Mouse (Mus musculus): ENCODE measurements around the gene Bud31. TPM values are rescaled to one million over a fixed set of nuclear protein-coding genes. Genes with fewer than 3 reads are reported as not detected.
A peak's percentile ranks its signal among the peaks of the same experiment; 100 is the strongest.
"Not testable (repeated sequence)": the region's sequence is repeated elsewhere in the genome, so short reads cannot be mapped to it uniquely, and the experiment has no call there.

Bud31 gene
- polyA plus RNA-seq (2015; fragmentation: Nextera tagmentation; extraction: Ambion mirVana) = 111 and 125 TPM in 2 replicates

DNA sequence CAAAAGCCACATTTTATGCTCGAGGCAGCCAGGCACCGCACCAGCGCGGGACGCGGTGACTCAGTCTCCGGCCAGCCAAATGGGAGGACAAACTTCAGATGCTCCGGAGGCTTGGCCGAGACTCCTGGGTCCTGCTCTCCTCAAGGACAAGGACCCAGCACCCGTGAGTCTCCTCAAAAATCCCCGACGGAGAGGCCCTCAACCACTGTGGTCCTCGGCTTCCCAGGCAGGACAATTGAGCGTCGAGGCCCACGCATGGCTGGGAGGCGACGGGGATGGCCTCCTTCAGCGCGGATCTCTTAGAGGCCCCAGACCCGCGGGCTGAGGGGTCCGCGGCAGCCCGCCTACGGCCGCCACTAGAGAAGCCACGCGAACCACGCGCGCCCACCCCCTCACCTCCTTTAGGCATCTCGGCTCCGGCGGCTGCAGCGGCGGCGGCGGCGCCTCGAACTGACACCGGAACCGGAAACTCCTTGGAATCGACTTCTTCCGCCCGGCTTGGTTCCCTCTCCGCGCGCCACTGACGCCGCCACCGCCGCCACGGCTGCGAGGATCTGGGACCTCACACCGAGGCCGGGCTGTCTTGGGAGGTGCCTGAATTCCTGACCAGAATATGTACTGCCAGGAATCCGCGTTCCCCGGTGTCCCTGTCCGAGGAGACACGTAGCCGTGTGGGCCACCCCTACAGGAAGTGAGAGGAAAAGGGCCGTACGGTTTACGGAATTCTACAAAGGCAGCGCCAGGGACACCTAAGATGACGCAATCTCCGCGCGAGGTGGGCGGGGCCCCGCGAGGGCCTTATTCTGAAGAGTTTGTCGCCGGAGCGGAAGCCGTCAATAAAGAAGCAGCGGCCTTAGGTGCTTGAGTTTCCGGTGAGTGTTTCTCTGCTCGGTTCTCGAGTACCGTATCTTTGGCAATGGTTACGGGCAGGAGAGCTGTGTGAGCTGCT, at the start of gene Bud31, which contains the start of gene Pdap1:
Bud31 (plus strand) TSS at position 792 of the 949 bp plus-strand sequence.
Pdap1 (minus strand) TSS at position 668 of the 949 bp plus-strand sequence.
- ATAC-seq (ENCODE audit: low read depth) = peak; percentile 92
- Histone ChIP-seq H3K9ac (ENCODE audit: low read depth, low read length) (peak within 1 kb of the TSS; percentile 90), H3K9me3 (replicated peaks; ENCODE audit: control insufficient read depth, low read length) (no peaks in the 10 kb centered on the region), H3K4me2 (ENCODE audit: low read depth, low read length) (peak within 1 kb of the TSS; percentile 83), H3K36me3 (ENCODE audit: control insufficient read depth, insufficient read depth) (peaks cover 39% of the 10 kb centered on the region), H3K4me3 (ENCODE audit: low read depth, low read length) (peak within 1 kb of the TSS; percentile 93), H3K4me1 (ENCODE audit: control insufficient read depth, low read depth, low read length) (peaks cover 22% of the 10 kb centered on the region), H3K27ac (ENCODE audit: low read length) (peak within 1 kb of the TSS; percentile 94), H3K27me3 (ENCODE audit: control insufficient read depth, insufficient read depth, low read depth, low read length) (no peaks in the 10 kb centered on the region)
- WGBS (ENCODE audit: insufficient replicate concordance) = under 1% methylated on average over 82 of the region's 84 CpGs

DNA sequence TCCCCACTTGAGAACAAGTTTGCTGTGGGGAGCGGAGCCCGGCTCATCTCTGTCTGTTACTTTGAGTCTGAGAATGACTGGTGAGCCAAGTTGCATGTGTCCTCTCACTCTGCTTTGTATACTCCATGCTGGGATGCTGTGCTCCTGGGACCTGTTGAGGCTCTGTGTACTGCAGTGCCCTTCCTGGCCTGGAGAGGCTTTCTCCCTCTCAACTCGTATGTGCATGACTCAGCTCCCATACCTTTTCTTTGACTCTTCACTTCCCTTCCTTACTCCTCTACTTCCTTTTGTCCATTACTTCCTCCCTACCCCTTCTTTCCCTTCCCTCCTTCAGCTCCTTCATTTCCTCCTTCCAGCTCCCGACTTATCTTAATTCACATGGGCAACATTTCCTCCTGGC, 44.0 kb upstream of the Bud31 start:
- no peak overlapping the region for H3K4me2 ChIP-seq (ENCODE audit: low read depth, low read length)
- H3K27ac ChIP-seq (ENCODE audit: low read length) = no peak overlapping the region
- H3K36me3 ChIP-seq (ENCODE audit: control insufficient read depth, insufficient read depth) = peaks cover 49% of the 10 kb centered on the region
- H3K4me3 ChIP-seq (ENCODE audit: low read depth, low read length) = no peak overlapping the region
- WGBS (ENCODE audit: insufficient replicate concordance) = 72% methylated on average over 4 of the region's 4 CpGs
- no peaks in the 10 kb centered on the region for H3K9me3 ChIP-seq (replicated peaks; ENCODE audit: control insufficient read depth, low read length)
- no peaks in the 10 kb centered on the region for H3K4me1 ChIP-seq (ENCODE audit: control insufficient read depth, low read depth, low read length)
- no peaks in the 10 kb centered on the region for H3K27me3 ChIP-seq (ENCODE audit: control insufficient read depth, insufficient read depth, low read depth, low read length)
- ATAC-seq (ENCODE audit: low read depth) = no peak
- no peak overlapping the region for H3K9ac ChIP-seq (ENCODE audit: low read depth, low read length)

DNA sequence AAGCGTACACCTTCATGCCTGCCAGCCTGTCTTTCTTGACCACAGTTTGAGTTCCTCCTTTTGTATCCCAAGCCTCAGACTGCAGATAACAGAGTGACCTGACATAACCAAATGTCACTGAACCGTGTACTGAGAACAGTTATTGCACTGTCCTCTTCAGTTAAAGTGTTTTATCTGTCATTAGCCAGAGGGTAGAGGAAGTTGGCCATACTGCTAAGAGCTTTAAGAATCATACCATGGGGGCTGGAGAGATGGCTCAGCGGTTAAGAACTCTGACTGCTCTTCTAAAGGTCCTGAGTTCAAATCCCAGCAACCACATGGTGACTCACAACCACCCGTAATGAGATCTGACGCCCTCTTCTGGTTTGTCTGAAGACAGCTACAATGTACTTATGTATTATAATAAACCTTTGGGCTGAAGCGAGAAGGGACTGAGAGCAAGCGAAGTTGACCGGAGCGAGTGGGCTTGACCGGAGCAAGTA, 41.8 kb upstream of the Bud31 start:
- Histone ChIP-seq H3K27ac (ENCODE audit: low read length) (no peak overlapping the region), H3K36me3 (ENCODE audit: control insufficient read depth, insufficient read depth) (peaks cover 42% of the 10 kb centered on the region), H3K4me2 (ENCODE audit: low read depth, low read length) (no peak overlapping the region), H3K9me3 (replicated peaks; ENCODE audit: control insufficient read depth, low read length) (no peaks in the 10 kb centered on the region), H3K4me3 (ENCODE audit: low read depth, low read length) (no peak overlapping the region), H3K4me1 (ENCODE audit: control insufficient read depth, low read depth, low read length) (no peaks in the 10 kb centered on the region), H3K27me3 (ENCODE audit: control insufficient read depth, insufficient read depth, low read depth, low read length) (no peaks in the 10 kb centered on the region), H3K9ac (ENCODE audit: low read depth, low read length) (no peak overlapping the region)
- no peak for ATAC-seq (ENCODE audit: low read depth)
- WGBS (ENCODE audit: insufficient replicate concordance) = 61% methylated on average over 10 of the region's 10 CpGs

DNA sequence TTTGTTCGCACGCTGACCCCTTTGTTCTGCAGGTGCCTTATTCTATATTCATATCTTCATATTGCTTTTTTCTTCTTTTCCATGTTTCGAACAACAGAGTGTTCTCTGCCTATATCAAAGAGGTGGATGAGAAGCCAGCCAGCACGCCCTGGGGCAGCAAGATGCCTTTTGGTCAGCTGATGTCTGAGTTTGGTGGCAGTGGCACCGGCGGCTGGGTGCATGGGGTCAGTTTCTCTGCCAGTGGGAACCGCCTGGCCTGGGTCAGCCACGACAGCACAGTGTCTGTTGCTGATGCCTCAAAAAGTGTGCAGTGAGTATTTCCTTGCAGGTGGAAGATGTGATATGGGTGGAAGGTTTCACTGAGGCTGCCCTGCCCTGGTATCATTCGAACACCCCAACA, 39.2 kb upstream of the Bud31 start:
- Histone ChIP-seq H3K9me3 (replicated peaks; ENCODE audit: control insufficient read depth, low read length) (no peaks in the 10 kb centered on the region), H3K36me3 (ENCODE audit: control insufficient read depth, insufficient read depth) (peaks cover 46% of the 10 kb centered on the region), H3K4me2 (ENCODE audit: low read depth, low read length) (no peak overlapping the region), H3K4me1 (ENCODE audit: control insufficient read depth, low read depth, low read length) (no peaks in the 10 kb centered on the region), H3K9ac (ENCODE audit: low read depth, low read length) (no peak overlapping the region), H3K4me3 (ENCODE audit: low read depth, low read length) (no peak overlapping the region), H3K27ac (ENCODE audit: low read length) (no peak overlapping the region), H3K27me3 (ENCODE audit: control insufficient read depth, insufficient read depth, low read depth, low read length) (no peaks in the 10 kb centered on the region)
- WGBS (ENCODE audit: insufficient replicate concordance) = 85% methylated on average over 9 of the region's 9 CpGs
- ATAC-seq (ENCODE audit: low read depth) = no peak

DNA sequence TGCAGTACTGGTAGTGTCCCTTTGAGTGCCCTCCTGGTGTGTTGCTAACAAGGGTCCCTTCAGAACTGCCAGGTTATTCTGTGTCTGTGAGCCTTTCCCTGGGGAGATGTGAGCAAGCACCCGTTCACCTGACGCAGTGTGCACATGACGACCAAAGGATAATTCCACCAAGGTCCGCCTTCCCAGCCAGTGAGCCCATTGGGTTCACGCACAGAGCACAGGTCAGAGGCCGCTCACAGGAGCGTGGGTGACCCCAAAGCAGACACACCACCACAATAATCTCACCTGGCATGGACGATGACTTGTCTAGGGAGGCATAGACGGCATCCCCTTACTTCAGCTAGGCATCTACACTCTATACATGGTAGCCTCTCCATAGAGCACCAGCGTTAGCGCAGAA, 38.7 kb upstream of the Bud31 start:
- H3K4me3 ChIP-seq (ENCODE audit: low read depth, low read length); H3K4me1 ChIP-seq (ENCODE audit: control insufficient read depth, low read depth, low read length); ATAC-seq (ENCODE audit: low read depth); H3K9ac ChIP-seq (ENCODE audit: low read depth, low read length); H3K9me3 ChIP-seq (replicated peaks; ENCODE audit: control insufficient read depth, low read length); H3K27ac ChIP-seq (ENCODE audit: low read length); H3K4me2 ChIP-seq (ENCODE audit: low read depth, low read length); H3K27me3 ChIP-seq (ENCODE audit: control insufficient read depth, insufficient read depth, low read depth, low read length): not testable (repeated sequence)
- H3K36me3 ChIP-seq (ENCODE audit: control insufficient read depth, insufficient read depth) = peaks cover 47% of the 10 kb centered on the region
- WGBS (ENCODE audit: insufficient replicate concordance) = 92% methylated on average over 11 of the region's 11 CpGs

DNA sequence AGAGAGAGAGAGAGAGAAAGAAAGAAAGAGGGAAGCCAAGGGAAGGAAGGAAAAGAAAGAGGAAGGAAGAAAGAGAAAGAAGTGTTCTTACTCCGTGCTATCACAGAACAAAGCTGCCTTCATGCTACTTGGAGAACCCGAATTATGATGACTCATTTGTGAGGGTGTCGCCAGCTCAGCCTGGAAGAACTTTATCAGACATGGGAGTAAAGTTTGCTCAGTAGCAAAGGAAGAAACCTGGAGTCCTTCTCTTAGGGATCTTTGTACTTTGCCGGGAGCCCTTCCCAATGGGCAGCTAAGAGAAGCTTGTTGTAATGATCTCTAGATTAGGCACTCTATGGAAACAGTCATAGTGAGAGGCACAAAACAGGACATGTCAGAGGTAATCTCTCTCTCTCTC, 37.5 kb upstream of the Bud31 start:
- Histone ChIP-seq H3K4me2 (ENCODE audit: low read depth, low read length) (no peak overlapping the region), H3K27ac (ENCODE audit: low read length) (no peak overlapping the region), H3K4me3 (ENCODE audit: low read depth, low read length) (no peak overlapping the region), H3K27me3 (ENCODE audit: control insufficient read depth, insufficient read depth, low read depth, low read length) (no peaks in the 10 kb centered on the region), H3K9me3 (replicated peaks; ENCODE audit: control insufficient read depth, low read length) (no peaks in the 10 kb centered on the region), H3K4me1 (ENCODE audit: control insufficient read depth, low read depth, low read length) (no peaks in the 10 kb centered on the region), H3K36me3 (ENCODE audit: control insufficient read depth, insufficient read depth) (peaks cover 48% of the 10 kb centered on the region), H3K9ac (ENCODE audit: low read depth, low read length) (no peak overlapping the region)
- no peak for ATAC-seq (ENCODE audit: low read depth)
- 37% methylated on average over 4 of the region's 4 CpGs for WGBS (ENCODE audit: insufficient replicate concordance)

DNA sequence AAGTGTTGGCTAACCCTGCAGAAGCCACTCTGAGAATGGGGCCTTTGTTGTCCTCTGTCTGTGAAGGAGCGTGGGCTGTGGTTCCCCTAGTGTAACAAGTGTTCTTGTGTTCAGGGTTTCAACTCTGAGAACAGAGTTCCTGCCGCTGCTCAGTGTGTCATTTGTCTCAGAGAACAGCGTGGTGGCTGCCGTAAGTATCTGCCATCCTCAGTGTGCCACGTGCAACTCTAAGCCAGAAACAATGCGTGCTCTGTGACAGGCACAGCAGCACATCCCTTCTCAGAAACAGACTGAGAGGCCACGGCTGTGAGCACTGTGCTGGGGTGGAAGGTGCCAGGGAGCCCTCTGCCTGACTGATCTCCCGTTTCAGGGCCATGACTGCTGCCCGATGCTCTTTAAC, 35.8 kb upstream of the Bud31 start:
- H3K36me3 ChIP-seq (ENCODE audit: control insufficient read depth, insufficient read depth) = peaks cover 54% of the 10 kb centered on the region
- no peak overlapping the region for H3K4me3 ChIP-seq (ENCODE audit: low read depth, low read length)
- no peak for ATAC-seq (ENCODE audit: low read depth)
- no peaks in the 10 kb centered on the region for H3K27me3 ChIP-seq (ENCODE audit: control insufficient read depth, insufficient read depth, low read depth, low read length)
- no peak overlapping the region for H3K27ac ChIP-seq (ENCODE audit: low read length)
- no peaks in the 10 kb centered on the region for H3K4me1 ChIP-seq (ENCODE audit: control insufficient read depth, low read depth, low read length)
- H3K9ac ChIP-seq (ENCODE audit: low read depth, low read length) = no peak overlapping the region
- H3K9me3 ChIP-seq (replicated peaks; ENCODE audit: control insufficient read depth, low read length) = no peaks in the 10 kb centered on the region
- H3K4me2 ChIP-seq (ENCODE audit: low read depth, low read length) = no peak overlapping the region
- WGBS (ENCODE audit: insufficient replicate concordance) = 83% methylated on average over 9 of the region's 9 CpGs

DNA sequence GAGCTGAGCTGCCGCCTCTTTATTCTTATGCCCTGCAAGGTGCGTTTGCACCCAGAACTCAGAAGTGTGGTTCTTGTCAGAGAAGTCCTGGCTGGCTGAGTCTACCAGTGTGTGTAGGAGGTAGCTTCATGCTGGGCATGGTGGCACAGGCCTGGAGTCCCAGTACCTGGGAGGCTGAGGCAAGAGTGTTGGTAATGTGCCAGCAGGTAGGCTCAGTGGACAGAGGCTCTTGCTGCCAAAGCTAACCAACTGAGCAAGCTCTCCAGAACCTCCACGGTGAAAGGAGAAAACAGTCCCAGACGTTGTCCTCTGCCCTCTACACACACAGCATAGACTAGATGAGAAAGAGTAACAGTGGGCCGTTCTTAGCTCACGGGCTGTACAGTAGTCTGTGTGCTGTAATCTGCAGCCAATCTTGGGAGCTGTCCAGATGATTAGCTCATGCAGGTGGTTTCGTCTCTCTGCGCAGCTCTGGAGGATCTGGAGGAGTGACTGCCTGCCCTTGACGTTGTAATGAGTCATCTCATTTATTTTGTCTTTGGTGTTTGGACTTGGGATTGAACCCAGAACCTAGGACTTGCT, 34.4 kb upstream of the Bud31 start:
- Histone ChIP-seq H3K9ac (ENCODE audit: low read depth, low read length) (no peak overlapping the region), H3K36me3 (ENCODE audit: control insufficient read depth, insufficient read depth) (peaks cover 53% of the 10 kb centered on the region), H3K4me2 (ENCODE audit: low read depth, low read length) (no peak overlapping the region), H3K27me3 (ENCODE audit: control insufficient read depth, insufficient read depth, low read depth, low read length) (no peaks in the 10 kb centered on the region), H3K27ac (ENCODE audit: low read length) (no peak overlapping the region), H3K9me3 (replicated peaks; ENCODE audit: control insufficient read depth, low read length) (no peaks in the 10 kb centered on the region), H3K4me3 (ENCODE audit: low read depth, low read length) (no peak overlapping the region), H3K4me1 (ENCODE audit: control insufficient read depth, low read depth, low read length) (no peaks in the 10 kb centered on the region)
- WGBS (ENCODE audit: insufficient replicate concordance) = 81% methylated on average over 9 of the region's 9 CpGs
- no peak for ATAC-seq (ENCODE audit: low read depth)

DNA sequence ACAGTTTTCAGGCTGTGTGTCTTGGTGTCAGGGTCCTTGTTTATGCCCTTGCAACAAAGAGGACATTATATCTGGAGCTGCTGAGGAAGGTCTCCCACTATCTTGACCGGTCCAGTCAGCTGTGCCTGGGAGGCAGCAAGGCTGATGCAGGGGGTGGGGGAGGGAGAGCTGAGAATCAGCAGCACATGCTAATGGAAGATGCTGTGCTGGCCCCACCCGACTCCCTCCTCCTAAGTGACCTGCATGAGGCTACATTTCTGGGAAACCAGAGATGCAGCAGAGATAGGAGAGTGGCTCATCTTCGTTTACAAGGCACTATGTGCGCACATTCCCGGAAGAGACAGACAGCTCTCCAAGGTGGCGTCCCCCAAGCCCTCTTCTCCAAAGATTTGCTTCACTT, 29.8 kb upstream of the Bud31 start:
- no peak for ATAC-seq (ENCODE audit: low read depth)
- Histone ChIP-seq H3K4me2 (ENCODE audit: low read depth, low read length) (no peak overlapping the region), H3K9ac (ENCODE audit: low read depth, low read length) (no peak overlapping the region), H3K27me3 (ENCODE audit: control insufficient read depth, insufficient read depth, low read depth, low read length) (no peaks in the 10 kb centered on the region), H3K9me3 (replicated peaks; ENCODE audit: control insufficient read depth, low read length) (no peaks in the 10 kb centered on the region), H3K36me3 (ENCODE audit: control insufficient read depth, insufficient read depth) (peaks cover 25% of the 10 kb centered on the region), H3K27ac (ENCODE audit: low read length) (no peak overlapping the region), H3K4me1 (ENCODE audit: control insufficient read depth, low read depth, low read length) (peaks cover 9% of the 10 kb centered on the region; the same call in 1 of the 2 replicates), H3K4me3 (ENCODE audit: low read depth, low read length) (no peak overlapping the region)
- 69% methylated on average over 6 of the region's 6 CpGs for WGBS (ENCODE audit: insufficient replicate concordance)
